Mouse (Mus musculus): Measurements from ENCODE around the gene Efhd1. TPM values are rescaled to one million over a fixed set of nuclear protein-coding genes. Genes with fewer than 3 reads are reported as not detected.

The Efhd1 gene
- 0.09 and 0.19 TPM in 2 replicates for polyA plus RNA-seq (2015; fragmentation: Nextera tagmentation; extraction: Ambion mirVana)

DNA sequence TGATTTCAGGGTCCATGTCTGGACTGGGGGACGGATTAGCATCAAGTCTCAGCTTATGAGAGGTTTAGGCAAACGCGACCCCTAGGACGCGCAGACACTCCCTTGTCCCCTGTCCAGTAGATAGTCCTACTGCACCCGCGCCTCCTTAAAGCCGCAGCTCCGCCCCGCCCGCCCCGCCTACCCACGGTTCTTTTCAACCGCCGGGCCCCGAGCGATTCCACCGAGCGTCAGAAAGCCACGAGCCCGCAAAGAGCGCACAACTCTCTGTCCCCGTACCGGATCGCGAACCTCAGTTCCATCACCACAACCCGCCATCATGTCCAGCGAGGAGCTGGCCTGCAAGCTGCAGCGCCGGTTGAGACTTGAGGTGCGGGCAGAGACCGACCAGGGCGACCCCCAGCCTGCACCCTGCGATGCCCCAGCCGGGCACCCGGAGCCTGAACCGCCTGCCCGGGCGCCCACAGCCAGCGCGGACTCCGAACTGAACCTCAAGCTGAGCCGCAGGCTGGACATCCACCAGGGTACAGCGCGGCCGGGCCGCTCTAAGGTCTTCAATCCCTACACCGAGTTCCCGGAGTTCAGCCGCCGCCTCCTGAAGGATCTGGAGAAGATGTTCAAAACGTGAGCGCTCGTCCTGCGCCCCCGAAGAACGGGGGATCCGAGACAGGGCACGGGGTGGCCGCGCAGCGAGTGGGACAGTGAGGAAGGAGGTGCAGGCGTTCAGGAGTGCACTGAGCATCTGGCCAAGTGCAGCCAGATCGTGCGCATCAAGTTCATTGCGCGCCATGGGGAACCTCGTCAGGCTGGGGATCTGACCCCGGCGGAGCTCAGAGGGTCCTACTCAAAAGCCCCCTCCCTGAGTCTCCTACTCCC, at the start of gene Efhd1:
Gene Efhd1 (plus strand): TSS at position 230 of the 873 bp plus-strand sequence.
- H3K27ac ChIP-seq (ENCODE audit: low read length), result no peak within 1 kb of the TSS
- H3K4me3 ChIP-seq (ENCODE audit: low read depth, low read length), result peak within 1 kb of the TSS; percentile 47
- H3K36me3 ChIP-seq (ENCODE audit: control insufficient read depth, insufficient read depth), result no peaks in the 10 kb centered on the region
- peak within 1 kb of the TSS; percentile 55 for H3K4me2 ChIP-seq (ENCODE audit: low read depth, low read length)
- no peak for ATAC-seq (ENCODE audit: low read depth)
- 0 out of 2 replicates have a peak within 1 kb of the TSS, but pooled peaks have one; percentile 11 for H3K9ac ChIP-seq (ENCODE audit: low read depth, low read length)
- no peaks in the 10 kb centered on the region; the same call in 1 of the 2 replicates for H3K4me1 ChIP-seq (ENCODE audit: control insufficient read depth, low read depth, low read length)
- WGBS (ENCODE audit: insufficient replicate concordance), result under 1% methylated on average over 69 of the region's 70 CpGs
- peaks cover 68% of the 10 kb centered on the region for H3K27me3 ChIP-seq (ENCODE audit: control insufficient read depth, insufficient read depth, low read depth, low read length)
- no peaks in the 10 kb centered on the region for H3K9me3 ChIP-seq (replicated peaks; ENCODE audit: control insufficient read depth, low read length)

DNA sequence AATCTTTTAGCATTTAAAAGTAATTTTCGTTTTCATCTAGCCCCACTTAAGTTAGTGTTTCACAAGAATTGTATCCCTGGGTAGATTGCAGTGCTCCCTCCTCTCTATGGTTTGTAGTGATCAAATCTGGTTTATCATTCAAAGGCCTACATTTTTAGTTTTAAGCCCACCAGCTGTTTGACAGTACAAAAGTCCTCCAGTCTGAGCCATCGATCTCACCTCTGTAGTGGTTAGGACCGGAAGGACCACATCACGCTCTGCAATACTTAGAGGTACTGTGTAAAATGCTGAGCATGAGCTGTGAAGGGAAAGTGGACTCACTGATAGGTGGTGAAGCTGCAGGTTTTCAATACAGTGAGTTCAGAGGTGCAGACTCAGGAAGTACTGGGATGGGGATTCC, 49.4 kb upstream of the Efhd1 start:
- Histone ChIP-seq H3K9me3 (replicated peaks; ENCODE audit: control insufficient read depth, low read length) (no peaks in the 10 kb centered on the region), H3K9ac (ENCODE audit: low read depth, low read length) (peak overlapping the region; percentile 99), H3K27me3 (ENCODE audit: control insufficient read depth, insufficient read depth, low read depth, low read length) (no peaks in the 10 kb centered on the region), H3K4me2 (ENCODE audit: low read depth, low read length) (peak overlapping the region; percentile 87), H3K36me3 (ENCODE audit: control insufficient read depth, insufficient read depth) (no peaks in the 10 kb centered on the region), H3K4me3 (ENCODE audit: low read depth, low read length) (peak overlapping the region; percentile 96), H3K4me1 (ENCODE audit: control insufficient read depth, low read depth, low read length) (peaks cover 30% of the 10 kb centered on the region), H3K27ac (ENCODE audit: low read length) (peak overlapping the region; percentile 99)
- no peak for ATAC-seq (ENCODE audit: low read depth)
- 10% methylated on average over 4 of the region's 4 CpGs for WGBS (ENCODE audit: insufficient replicate concordance)

DNA sequence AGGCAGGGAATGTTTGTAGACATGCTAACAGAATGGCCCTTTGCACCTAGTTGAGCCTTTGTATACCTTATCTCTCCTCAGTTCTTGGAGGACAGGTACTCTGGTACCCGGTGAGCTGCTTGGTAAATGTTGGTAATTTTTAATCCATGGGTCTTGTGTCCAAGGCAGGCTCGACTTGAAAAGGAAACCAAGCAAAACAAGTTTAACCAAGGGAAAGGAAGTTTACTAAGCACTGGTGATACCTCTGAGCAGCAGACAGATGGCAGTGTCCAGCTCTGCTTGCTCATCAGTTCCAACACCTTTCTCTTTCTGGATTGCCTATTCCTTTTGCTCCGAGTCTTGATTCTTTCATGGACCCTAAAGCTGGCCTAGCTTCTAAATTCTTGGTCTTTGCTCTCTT, 46.2 kb upstream of the Efhd1 start:
- H3K4me2 ChIP-seq (ENCODE audit: low read depth, low read length), result no peak overlapping the region; the same call in 1 of the 2 replicates
- WGBS (ENCODE audit: insufficient replicate concordance), result 50% methylated on average over 3 of the region's 3 CpGs
- H3K27ac ChIP-seq (ENCODE audit: low read length), result no peak overlapping the region
- no peak for ATAC-seq (ENCODE audit: low read depth)
- H3K4me3 ChIP-seq (ENCODE audit: low read depth, low read length), result no peak overlapping the region
- H3K9me3 ChIP-seq (replicated peaks; ENCODE audit: control insufficient read depth, low read length), result no peaks in the 10 kb centered on the region
- no peaks in the 10 kb centered on the region for H3K27me3 ChIP-seq (ENCODE audit: control insufficient read depth, insufficient read depth, low read depth, low read length)
- no peak overlapping the region for H3K9ac ChIP-seq (ENCODE audit: low read depth, low read length)
- H3K4me1 ChIP-seq (ENCODE audit: control insufficient read depth, low read depth, low read length), result peaks cover 30% of the 10 kb centered on the region
- H3K36me3 ChIP-seq (ENCODE audit: control insufficient read depth, insufficient read depth), result peaks cover 23% of the 10 kb centered on the region

DNA sequence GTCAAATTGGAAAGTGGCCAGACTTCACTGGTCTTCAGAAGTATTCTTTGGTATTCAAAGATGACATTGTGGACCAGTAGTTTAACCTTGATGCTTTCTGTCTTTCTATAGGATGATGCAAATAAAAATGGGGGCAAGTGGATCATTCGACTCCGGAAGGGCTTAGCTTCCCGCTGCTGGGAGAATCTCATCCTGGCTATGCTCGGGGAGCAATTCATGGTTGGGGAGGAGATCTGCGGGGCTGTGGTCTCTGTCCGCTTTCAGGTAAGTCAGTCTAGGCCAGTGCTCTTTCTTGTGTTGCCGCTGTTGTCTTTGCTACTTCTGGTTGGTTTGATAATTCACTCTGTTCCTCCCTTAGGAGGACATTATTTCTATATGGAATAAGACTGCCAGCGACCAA, 38.4 kb upstream of the Efhd1 start:
- Histone ChIP-seq H3K4me2 (ENCODE audit: low read depth, low read length) (no peak overlapping the region), H3K27me3 (ENCODE audit: control insufficient read depth, insufficient read depth, low read depth, low read length) (no peaks in the 10 kb centered on the region), H3K4me1 (ENCODE audit: control insufficient read depth, low read depth, low read length) (no peaks in the 10 kb centered on the region; the same call in 1 of the 2 replicates), H3K27ac (ENCODE audit: low read length) (no peak overlapping the region), H3K4me3 (ENCODE audit: low read depth, low read length) (no peak overlapping the region), H3K9ac (ENCODE audit: low read depth, low read length) (no peak overlapping the region), H3K9me3 (replicated peaks; ENCODE audit: control insufficient read depth, low read length) (no peaks in the 10 kb centered on the region), H3K36me3 (ENCODE audit: control insufficient read depth, insufficient read depth) (peaks cover 58% of the 10 kb centered on the region)
- 84% methylated on average over 8 of the region's 8 CpGs for WGBS (ENCODE audit: insufficient replicate concordance)
- ATAC-seq (ENCODE audit: low read depth), result no peak

DNA sequence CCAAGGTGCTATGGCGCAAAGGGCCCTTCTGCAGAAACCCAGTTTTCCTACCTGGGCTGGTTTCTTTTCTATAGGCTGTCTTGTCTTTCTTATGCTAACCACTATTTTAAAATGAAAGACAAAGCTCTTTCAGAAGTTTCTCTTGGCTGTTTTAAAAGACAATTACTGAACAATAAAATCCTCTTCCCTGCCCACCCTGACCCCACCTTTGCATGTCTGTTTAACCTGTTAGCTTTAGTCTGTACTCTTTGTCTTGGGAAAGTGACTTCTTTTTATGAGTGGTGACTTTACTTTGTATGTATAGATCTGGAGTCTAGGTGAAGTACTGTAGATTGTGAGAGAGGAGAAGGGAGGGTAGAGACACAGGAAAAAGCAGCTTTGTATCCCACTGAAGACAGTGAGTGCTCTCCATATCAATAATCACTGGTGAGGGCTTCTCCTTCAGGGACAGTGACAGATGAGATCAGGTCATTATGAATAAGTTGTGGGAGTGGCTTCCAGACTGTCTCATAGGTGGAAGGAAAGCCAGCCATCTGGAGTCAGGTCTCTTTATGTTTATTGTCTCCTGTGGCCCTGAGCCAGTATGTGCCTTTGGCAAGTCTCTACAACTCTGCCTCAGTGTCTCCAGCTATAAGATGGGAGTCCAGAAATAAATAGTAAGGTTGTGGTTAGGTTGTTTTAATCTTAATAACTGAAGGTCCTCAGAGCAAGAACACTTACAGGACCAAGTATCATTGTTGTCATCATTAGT, 37.6 kb upstream of the Efhd1 start:
- Histone ChIP-seq H3K27me3 (ENCODE audit: control insufficient read depth, insufficient read depth, low read depth, low read length) (no peaks in the 10 kb centered on the region), H3K27ac (ENCODE audit: low read length) (no peak overlapping the region), H3K9ac (ENCODE audit: low read depth, low read length) (no peak overlapping the region), H3K4me1 (ENCODE audit: control insufficient read depth, low read depth, low read length) (no peaks in the 10 kb centered on the region; the same call in 1 of the 2 replicates), H3K9me3 (replicated peaks; ENCODE audit: control insufficient read depth, low read length) (no peaks in the 10 kb centered on the region), H3K4me2 (ENCODE audit: low read depth, low read length) (no peak overlapping the region), H3K4me3 (ENCODE audit: low read depth, low read length) (no peak overlapping the region), H3K36me3 (ENCODE audit: control insufficient read depth, insufficient read depth) (peaks cover 51% of the 10 kb centered on the region)
- WGBS (ENCODE audit: insufficient replicate concordance), result 89% methylated on average over 1 of the region's 1 CpGs
- no peak for ATAC-seq (ENCODE audit: low read depth)

DNA sequence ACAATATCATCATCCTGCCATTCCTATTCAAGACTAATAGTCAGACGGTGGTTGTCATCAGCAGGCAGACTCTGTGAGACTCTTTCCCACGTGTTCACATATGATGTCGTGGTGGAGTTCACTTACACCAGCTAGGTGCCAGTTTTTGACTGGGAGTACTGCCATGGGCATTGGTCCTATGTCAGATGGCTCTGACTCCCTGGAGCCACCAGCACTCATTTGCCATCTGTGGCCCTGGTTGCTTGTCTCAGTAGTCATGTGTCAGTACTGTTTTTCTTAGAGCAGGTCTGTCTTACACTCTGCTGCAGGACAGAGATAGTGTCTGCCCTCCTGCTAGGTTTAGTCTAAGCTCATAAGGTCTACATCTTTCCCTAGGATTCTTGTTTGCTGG, 37.0 kb upstream of the Efhd1 start:
- WGBS (ENCODE audit: insufficient replicate concordance), result 77% methylated on average over 3 of the region's 3 CpGs

DNA sequence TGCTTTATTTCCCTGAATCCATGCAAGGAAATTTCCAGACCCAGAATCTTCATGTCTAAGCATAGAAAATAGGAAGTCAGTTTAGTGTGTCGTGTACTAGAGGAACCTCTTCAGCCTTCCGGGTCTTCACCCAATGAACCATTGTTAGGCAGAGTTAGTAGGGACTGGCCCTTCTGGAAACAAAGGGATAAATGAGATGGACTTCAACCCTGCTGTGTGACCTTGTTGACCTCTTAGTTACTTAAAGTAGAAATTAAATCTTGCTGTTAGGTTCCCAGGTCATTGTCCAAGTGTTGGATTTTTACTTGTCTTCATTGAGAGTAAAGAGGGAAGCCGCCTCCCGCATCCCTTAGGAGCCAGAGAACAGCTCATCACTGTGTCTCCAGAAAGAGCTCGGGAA, 33.6 kb upstream of the Efhd1 start:
- Histone ChIP-seq H3K36me3 (ENCODE audit: control insufficient read depth, insufficient read depth) (peaks cover 29% of the 10 kb centered on the region), H3K27ac (ENCODE audit: low read length) (no peak overlapping the region), H3K4me1 (ENCODE audit: control insufficient read depth, low read depth, low read length) (no peaks in the 10 kb centered on the region; the same call in 1 of the 2 replicates), H3K9ac (ENCODE audit: low read depth, low read length) (no peak overlapping the region), H3K27me3 (ENCODE audit: control insufficient read depth, insufficient read depth, low read depth, low read length) (no peaks in the 10 kb centered on the region), H3K9me3 (replicated peaks; ENCODE audit: control insufficient read depth, low read length) (no peaks in the 10 kb centered on the region), H3K4me2 (ENCODE audit: low read depth, low read length) (no peak overlapping the region), H3K4me3 (ENCODE audit: low read depth, low read length) (no peak overlapping the region)
- 72% methylated on average over 5 of the region's 5 CpGs for WGBS (ENCODE audit: insufficient replicate concordance)
- ATAC-seq (ENCODE audit: low read depth), result no peak

More for the DNA sequence above, 37.0 kb upstream of the Efhd1 start:
- Histone ChIP-seq H3K4me2 (ENCODE audit: low read depth, low read length) (no peak overlapping the region), H3K4me1 (ENCODE audit: control insufficient read depth, low read depth, low read length) (no peaks in the 10 kb centered on the region; the same call in 1 of the 2 replicates), H3K27ac (ENCODE audit: low read length) (no peak overlapping the region), H3K4me3 (ENCODE audit: low read depth, low read length) (no peak overlapping the region), H3K27me3 (ENCODE audit: control insufficient read depth, insufficient read depth, low read depth, low read length) (no peaks in the 10 kb centered on the region), H3K36me3 (ENCODE audit: control insufficient read depth, insufficient read depth) (peaks cover 46% of the 10 kb centered on the region), H3K9ac (ENCODE audit: low read depth, low read length) (no peak overlapping the region), H3K9me3 (replicated peaks; ENCODE audit: control insufficient read depth, low read length) (no peaks in the 10 kb centered on the region)
- no peak for ATAC-seq (ENCODE audit: low read depth)

DNA sequence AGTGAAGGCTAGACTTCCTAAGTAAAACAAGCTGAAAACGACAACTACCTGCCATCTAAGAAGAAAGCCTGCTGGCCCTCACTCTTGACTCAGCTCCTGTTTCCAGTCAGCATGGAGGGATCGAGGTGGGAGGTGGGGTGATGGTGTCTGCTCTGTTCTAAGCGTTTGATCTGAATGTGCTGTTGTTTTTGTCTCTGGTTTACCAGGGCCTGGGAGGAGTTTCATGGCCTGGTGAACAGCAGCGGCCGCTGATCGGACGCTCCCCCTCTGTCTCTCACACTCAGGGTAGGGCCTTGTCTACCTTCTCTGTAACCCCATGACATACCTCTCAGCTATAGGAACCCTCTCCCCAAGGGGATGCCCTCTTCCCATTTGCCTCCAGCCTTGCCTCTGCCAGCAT, 32.0 kb upstream of the Efhd1 start:
- no peak overlapping the region for H3K4me3 ChIP-seq (ENCODE audit: low read depth, low read length)
- ATAC-seq (ENCODE audit: low read depth), result no peak
- peaks cover 13% of the 10 kb centered on the region for H3K36me3 ChIP-seq (ENCODE audit: control insufficient read depth, insufficient read depth)
- no peaks in the 10 kb centered on the region; the same call in 1 of the 2 replicates for H3K4me1 ChIP-seq (ENCODE audit: control insufficient read depth, low read depth, low read length)
- H3K9ac ChIP-seq (ENCODE audit: low read depth, low read length), result no peak overlapping the region
- no peaks in the 10 kb centered on the region for H3K9me3 ChIP-seq (replicated peaks; ENCODE audit: control insufficient read depth, low read length)
- no peaks in the 10 kb centered on the region for H3K27me3 ChIP-seq (ENCODE audit: control insufficient read depth, insufficient read depth, low read depth, low read length)
- H3K4me2 ChIP-seq (ENCODE audit: low read depth, low read length), result no peak overlapping the region
- 73% methylated on average over 7 of the region's 7 CpGs for WGBS (ENCODE audit: insufficient replicate concordance)
- H3K27ac ChIP-seq (ENCODE audit: low read length), result no peak overlapping the region

All from liver, embryonic 16.5 days (tissue).